Mouse (Mus musculus): ENCODE data around the gene Itga9. TPM values are rescaled to one million over a fixed set of nuclear protein-coding genes. Genes with fewer than 3 reads are reported as not detected.

The Itga9 gene
- polyA plus RNA-seq, 1 experiment from 2014 or later: 27.9 TPM

DNA sequence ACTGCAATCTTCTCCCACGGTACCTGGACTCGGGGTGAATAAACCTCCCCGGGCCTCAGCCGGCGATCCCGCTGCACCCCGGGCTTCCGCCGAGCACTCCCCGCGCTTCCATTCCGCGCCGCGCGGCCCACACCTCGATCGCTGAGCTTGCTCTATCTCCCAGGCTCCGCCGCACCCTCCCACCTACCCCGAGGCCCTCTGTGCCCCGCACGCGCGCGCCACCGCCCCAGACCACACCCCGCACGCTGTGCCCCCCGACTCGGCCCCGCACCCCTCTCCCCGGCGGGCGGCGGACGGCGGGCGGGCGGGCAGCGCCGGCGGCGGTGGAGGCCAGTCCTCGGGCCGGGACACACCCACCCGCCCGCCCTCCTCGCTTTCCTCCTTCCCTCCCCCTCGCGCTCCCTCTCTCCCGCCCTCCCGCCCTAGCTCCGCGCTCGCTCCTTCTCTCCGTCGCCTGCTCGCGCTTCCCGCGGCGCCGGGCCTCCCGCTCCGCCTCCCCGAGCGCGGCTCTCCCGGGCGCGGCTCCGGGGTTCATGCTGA, 319.7 kb downstream of the Itga9 start, which contains the start of gene Ctdspl:
TSS of gene Ctdspl (plus strand) at position 343 of the 540 bp plus-strand sequence.
- no peak for DNase-seq (ENCODE audit: low read depth, low spot score)
- POLR2A ChIA-PET: interaction anchor here (0.5 to 1.7 kb wide), 5 partner anchors 10 to 294 kb away, joined by 3 to 5 read pairs (median 3); no protein-coding TSS in a partner anchor
- in situ Hi-C loops (cut with MboI; ENCODE audit: low pct_unique_long_range_greater_than_20kb): no loop called here
- CTCF ChIA-PET: interaction anchor here (2.9 kb wide), 1 partner anchor 137 kb away, joined by 7 read pairs; no protein-coding TSS in a partner anchor
- peak; percentile 48 for ATAC-seq
- TF ChIP-seq CTCF (IDR thresholded peaks at IDR 0.05): no peak
- no peaks in the 10 kb centered on the region for H3K27me3 ChIP-seq

DNA sequence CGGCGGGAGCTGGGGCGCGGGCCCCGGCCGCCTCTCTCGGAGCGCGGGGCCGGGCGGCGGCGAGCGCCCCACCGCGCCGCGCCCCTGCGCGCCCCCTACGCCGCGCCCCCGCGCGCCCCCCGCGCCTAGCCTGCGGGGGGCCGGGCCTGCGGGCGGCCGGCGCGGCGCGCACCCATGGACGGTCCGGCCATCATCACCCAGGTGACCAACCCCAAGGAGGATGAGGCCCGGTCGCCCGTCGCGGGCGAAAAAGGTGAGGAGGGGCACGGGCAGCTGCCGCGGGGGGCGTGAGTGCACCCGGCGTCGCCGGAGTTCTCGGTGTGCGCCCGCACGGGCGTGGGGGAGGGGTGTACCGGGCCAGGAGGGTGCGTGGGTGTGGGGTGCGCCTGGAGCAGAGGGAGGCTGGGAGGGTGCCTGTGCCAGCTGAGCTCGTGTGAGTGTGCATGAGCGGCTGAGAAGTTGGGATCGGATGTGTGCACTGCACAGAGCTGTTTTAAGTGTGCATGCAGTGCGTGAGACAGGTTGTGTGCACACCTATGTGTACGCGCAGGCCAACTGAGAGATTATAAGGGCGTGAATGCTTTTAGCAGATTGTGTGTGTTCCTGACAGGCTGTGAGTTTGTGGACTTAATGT, 320.3 kb downstream of the Itga9 start:
- no peaks in the 10 kb centered on the region for H3K27me3 ChIP-seq
- peak; percentile 22 for ATAC-seq
- ChIA-PET CTCF (interaction anchor here (2.9 kb wide), 1 partner anchor 136 kb away, joined by 7 read pairs; no protein-coding TSS in a partner anchor), POLR2A (interaction anchor here (1.0 to 1.7 kb wide), 4 partner anchors 10 to 101 kb away, joined by 3 to 5 read pairs (median 3); no protein-coding TSS in a partner anchor)
- no peak for TF ChIP-seq CTCF (IDR thresholded peaks at IDR 0.05)
- no peak for DNase-seq (ENCODE audit: low read depth, low spot score)
- in situ Hi-C loops (cut with MboI; ENCODE audit: low pct_unique_long_range_greater_than_20kb): no loop called here

DNA sequence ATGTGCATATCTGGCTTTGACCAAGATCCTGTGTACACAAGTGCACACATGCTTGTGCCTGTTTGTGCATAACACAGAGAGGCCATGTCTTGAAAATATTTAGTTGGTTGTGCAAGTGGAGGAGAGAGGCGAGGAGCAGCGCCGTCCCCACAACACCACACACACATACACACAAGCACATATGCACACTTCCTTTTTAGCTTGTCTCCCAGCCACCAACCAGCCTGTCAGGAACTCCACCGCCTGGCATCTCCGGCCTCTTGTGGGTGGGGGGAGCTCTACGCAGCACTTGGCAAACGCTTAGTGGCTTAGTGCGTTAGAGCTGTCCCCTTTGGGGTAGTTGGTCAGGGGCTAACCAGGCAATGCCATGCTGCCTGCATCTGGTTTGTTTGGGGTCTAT, 321.0 kb downstream of the Itga9 start:
- ChIA-PET POLR2A (no interaction called here), CTCF (no interaction called here)
- no peaks in the 10 kb centered on the region for H3K27me3 ChIP-seq
- ATAC-seq: no peak
- DNase-seq (ENCODE audit: low read depth, low spot score): no peak
- in situ Hi-C loops (cut with MboI; ENCODE audit: low pct_unique_long_range_greater_than_20kb): no loop called here
- no peak for TF ChIP-seq CTCF (IDR thresholded peaks at IDR 0.05)

DNA sequence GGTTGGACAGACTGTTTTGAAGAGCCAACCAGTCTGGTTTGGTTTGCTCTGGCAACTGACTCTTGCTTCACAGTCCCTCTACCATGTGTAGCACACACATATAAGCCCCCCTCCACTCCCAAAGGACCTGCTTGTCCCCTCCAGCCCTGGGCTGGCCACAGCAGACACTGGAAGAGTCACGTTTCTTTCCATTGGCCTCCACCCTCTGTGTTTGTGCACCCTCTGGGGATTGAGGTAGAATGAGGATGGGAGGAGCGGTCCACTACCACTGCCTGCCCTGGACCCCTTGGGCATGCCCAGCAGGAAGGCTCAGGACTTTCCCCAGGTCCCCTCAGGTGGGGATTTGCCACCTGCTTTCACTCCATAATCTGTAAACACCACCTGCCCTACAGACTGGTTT, 321.5 kb downstream of the Itga9 start:
- TF ChIP-seq CTCF (IDR thresholded peaks at IDR 0.05): no peak
- POLR2A ChIA-PET: no interaction called here
- in situ Hi-C loops (cut with MboI; ENCODE audit: low pct_unique_long_range_greater_than_20kb): no loop called here
- ATAC-seq: no peak
- CTCF ChIA-PET: interaction anchor here (0.7 kb wide), 1 partner anchor 11 kb away, joined by 3 read pairs; no protein-coding TSS in a partner anchor
- no peaks in the 10 kb centered on the region for H3K27me3 ChIP-seq
- DNase-seq (ENCODE audit: low read depth, low spot score): no peak

DNA sequence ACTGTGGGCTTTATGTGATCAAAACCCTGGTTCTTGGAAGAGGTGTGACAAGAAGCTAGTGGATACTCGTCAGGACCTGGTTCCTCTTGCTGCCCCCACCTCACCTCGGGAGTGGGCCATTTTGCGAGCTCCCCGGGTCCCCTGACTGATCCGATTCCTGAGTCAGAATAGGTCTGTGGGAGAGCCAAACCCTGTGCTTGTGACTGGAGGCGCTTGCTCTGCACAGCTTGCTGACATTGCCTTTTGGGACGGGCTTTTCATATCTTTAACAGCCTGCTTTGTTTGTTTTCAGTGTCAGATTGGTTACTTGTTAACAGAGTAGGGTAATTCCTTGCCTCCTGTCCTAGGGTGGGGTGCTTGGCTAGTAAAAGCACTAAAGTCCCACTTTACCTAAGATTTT, 322.2 kb downstream of the Itga9 start:
- in situ Hi-C loops (cut with MboI; ENCODE audit: low pct_unique_long_range_greater_than_20kb): no loop called here
- no peak for DNase-seq (ENCODE audit: low read depth, low spot score)
- no peak for TF ChIP-seq CTCF (IDR thresholded peaks at IDR 0.05)
- no peaks in the 10 kb centered on the region for H3K27me3 ChIP-seq
- POLR2A ChIA-PET: interaction anchor here (0.7 kb wide), 1 partner anchor 146 kb away, joined by 5 read pairs; no protein-coding TSS in a partner anchor
- ATAC-seq: no peak
- CTCF ChIA-PET: interaction anchor here (0.7 kb wide), 1 partner anchor 10 kb away, joined by 3 read pairs; no protein-coding TSS in a partner anchor

DNA sequence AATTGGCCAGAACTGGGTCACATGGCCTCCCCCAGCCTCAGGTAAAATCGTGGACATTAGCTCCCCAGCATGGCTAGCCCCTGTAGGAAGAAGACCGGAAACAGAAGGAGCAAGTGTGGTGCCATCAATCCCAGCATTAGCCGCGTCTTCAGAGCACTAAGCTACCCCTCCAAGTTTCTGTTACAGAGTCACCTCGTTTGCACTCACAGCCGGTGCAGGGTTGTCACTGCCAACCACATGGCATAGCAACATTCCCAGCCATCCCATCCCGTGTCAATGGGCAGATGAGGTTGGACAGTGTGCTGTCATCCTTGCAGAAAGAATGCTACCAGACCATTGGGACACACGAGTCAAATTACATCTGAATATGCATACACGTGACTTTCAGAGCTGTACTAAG, 324.1 kb downstream of the Itga9 start:
- no peak for DNase-seq (ENCODE audit: low read depth, low spot score)
- no peak for TF ChIP-seq CTCF (IDR thresholded peaks at IDR 0.05)
- H3K27me3 ChIP-seq: no peaks in the 10 kb centered on the region
- in situ Hi-C loops (cut with MboI; ENCODE audit: low pct_unique_long_range_greater_than_20kb): no loop called here
- ChIA-PET POLR2A (no interaction called here), CTCF (interaction anchor here (0.7 kb wide), 1 partner anchor 95 kb away, joined by 3 read pairs; no protein-coding TSS in a partner anchor)
- ATAC-seq: no peak

DNA sequence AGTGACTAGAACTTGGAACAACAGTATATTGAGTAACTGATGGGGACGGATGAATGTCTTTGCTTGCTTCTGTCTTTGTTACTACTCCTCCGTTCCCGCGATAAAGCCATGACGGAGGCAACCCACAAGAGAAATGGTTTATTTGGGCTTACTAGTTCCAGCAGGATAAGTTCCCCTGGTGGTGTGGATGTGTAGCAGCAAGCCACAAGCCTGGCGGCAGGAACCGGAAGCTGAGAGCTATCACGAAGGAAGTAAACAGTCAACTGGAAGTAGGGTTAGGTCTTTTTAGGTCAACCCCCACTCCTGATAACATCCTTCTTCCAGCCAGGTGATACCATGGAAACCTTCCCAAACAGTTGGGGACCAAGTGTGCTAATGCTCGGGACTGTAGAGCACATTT, 327.3 kb downstream of the Itga9 start:
- ChIA-PET CTCF (no interaction called here), POLR2A (no interaction called here)
- TF ChIP-seq CTCF (IDR thresholded peaks at IDR 0.05): no peak
- DNase-seq (ENCODE audit: low read depth, low spot score): no peak
- in situ Hi-C loops (cut with MboI; ENCODE audit: low pct_unique_long_range_greater_than_20kb): no loop called here
- no peaks in the 10 kb centered on the region for H3K27me3 ChIP-seq
- ATAC-seq: no peak

DNA sequence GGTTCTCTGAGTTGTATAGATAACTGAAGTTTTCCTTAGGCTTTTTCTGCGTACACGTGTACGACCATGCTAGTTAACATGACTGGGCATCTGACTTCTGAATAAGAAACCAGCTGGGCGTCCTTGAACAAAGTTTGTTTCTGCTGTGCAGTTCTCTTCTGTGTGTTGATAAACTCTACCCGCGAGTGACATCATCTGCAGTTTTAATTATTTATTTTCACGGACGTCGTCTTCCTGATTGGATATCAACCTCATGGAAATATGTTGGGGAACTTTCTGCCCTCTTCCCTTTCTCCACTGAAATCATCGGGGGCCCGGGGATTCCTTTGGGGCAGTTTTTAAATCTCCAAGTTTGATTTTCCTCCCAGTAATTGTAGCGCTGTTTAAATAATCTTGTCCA, 327.8 kb downstream of the Itga9 start:
- ChIA-PET POLR2A (no interaction called here), CTCF (no interaction called here)
- DNase-seq (ENCODE audit: low read depth, low spot score) (no peak), ATAC-seq (no peak)
- no peaks in the 10 kb centered on the region for H3K27me3 ChIP-seq
- in situ Hi-C loops (cut with MboI; ENCODE audit: low pct_unique_long_range_greater_than_20kb): no loop called here
- TF ChIP-seq CTCF (IDR thresholded peaks at IDR 0.05): no peak

DNA sequence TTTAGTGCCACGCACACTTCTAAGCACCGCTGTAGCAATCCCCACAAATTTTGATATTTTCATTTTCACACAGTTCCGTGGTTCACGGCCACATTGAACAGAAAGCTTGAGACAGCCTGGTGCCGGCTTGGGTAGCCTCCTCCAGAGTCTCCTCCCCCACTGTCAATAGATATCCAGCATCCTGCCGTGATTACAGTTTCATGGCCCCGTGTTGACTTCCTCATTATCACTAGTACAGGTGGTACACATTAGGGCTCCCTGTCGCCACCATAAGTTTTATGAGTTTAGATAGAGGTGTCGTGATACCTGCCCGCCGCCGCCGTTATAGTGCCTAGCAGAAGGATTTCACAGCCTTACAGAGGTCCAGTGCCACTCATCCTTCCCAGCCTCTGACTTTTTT, 328.6 kb downstream of the Itga9 start:
- H3K27me3 ChIP-seq: no peaks in the 10 kb centered on the region
- no peak for TF ChIP-seq CTCF (IDR thresholded peaks at IDR 0.05)
- in situ Hi-C loops (cut with MboI; ENCODE audit: low pct_unique_long_range_greater_than_20kb): no loop called here
- POLR2A ChIA-PET: no interaction called here
- CTCF ChIA-PET: no interaction called here
- no peak for ATAC-seq
- DNase-seq (ENCODE audit: low read depth, low spot score): no peak

DNA sequence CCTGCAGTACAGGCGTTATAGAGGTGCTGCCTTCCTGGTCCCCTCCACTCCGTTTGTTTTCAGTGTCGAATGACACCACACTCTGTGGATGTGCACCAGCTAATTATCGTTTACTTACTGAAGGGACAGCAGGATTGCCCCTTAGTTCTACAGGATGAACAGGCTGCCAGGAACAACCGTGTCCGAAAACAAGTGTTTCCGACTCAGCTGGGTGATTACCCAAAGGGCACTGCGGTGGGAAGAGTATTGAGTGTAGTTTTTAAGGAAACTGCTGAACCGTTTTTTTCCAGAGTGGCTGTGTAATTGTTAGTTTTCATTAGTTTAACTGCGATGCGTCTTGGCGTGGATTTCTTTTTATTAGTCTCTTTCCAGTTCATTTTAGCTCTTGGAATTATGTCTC, 329.6 kb downstream of the Itga9 start:
- DNase-seq (ENCODE audit: low read depth, low spot score) (no peak), ATAC-seq (no peak)
- ChIA-PET CTCF (no interaction called here), POLR2A (interaction anchor here (1.7 kb wide), 1 partner anchor 10 kb away, joined by 5 read pairs; the partner anchor contains the start of gene Ctdspl)
- no peak for TF ChIP-seq CTCF (IDR thresholded peaks at IDR 0.05)
- no peaks in the 10 kb centered on the region for H3K27me3 ChIP-seq
- in situ Hi-C loops (cut with MboI; ENCODE audit: low pct_unique_long_range_greater_than_20kb): no loop called here

DNA sequence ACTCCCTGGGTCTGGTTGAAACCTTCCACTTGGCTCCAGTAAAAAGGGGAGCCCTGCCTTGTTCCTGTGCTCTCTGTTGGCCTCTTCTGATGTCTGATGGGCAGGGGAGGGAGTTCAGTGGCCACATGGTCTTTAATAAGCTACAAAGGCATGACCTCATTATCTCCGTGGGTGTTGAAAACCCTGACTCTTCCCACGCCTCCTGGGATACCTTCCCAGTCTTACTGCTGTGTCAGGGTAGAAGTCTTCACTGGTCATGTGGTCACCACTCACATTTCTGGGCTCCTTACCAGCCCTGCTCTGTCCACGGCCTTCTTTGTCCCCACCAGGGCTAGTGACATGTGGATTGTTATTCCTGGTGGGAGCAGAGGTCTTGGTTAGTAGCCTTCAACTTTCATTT, 331.0 kb downstream of the Itga9 start:
- in situ Hi-C loops (cut with MboI; ENCODE audit: low pct_unique_long_range_greater_than_20kb): no loop called here
- H3K27me3 ChIP-seq: no peaks in the 10 kb centered on the region
- ChIA-PET POLR2A (interaction anchor here (0.7 to 1.7 kb wide), 2 partner anchors 11 to 12 kb away, joined by 3 to 5 read pairs; partner anchors contain the start of gene Ctdspl), CTCF (no interaction called here)
- DNase-seq (ENCODE audit: low read depth, low spot score) (peak; percentile 79), ATAC-seq (peak; percentile 82)
- no peak for TF ChIP-seq CTCF (IDR thresholded peaks at IDR 0.05)
